Mouse (Mus musculus): ENCODE measurements at regions not wholly inside any gene's neighbourhood (a gene's known extent, or its start where the extent isn't known, plus 50 kb on each side); places are given as distances from the start of the nearest gene placed in this dataset.
"Not testable (repeated sequence)": the region's sequence is repeated elsewhere in the genome, so short reads cannot be mapped to it uniquely, and the experiment has no call there.

- no peak for DNase-seq (ENCODE audit: low spot score in 2 of 2)
These were observed 595.3 kb downstream of the Pdcd6ip start for GRCm38 (mm10) chr9:113112753-113113152.

DNA sequence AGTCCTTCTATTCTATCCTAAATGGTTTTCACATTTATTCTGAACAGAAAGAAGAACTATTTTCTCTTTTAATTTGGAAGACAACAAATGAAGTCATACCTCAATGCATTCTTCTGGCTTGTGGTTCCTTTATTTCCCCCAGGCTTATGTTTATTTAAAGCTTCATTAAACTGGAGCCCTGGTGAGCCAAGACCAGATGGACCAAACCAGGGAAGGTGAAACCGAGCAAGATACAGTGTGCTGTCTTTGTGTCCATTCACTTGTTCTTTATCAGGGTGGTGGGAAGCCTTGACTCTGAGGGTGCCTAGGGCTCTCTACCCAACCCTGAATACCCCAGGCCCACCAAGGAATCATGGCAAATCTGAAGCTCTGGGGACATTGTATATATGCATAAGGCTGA is 606.3 kb downstream of the Pdcd6ip start:
- no peak for DNase-seq (ENCODE audit: low spot score in 2 of 2)

DNA sequence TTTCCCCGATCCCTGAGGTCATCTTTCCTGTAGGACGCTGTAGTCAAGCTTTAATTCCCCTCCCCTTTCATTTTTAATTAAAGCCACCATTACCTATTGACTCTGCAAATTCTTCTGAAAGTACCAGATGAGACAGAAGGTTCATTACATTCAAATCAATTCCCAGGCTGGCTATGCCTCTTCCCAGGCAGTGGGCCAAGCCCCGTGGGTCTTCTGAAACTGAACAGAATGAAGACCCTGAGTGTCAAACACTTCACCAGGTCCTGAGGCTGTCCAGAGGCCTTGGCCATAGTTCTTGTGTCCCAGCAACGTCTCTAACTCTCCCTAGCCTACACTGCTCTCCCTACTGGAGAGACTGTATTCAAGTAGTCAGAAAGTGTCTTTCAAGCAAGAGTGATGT is 607.4 kb downstream of the Pdcd6ip start:
- no peak for DNase-seq (ENCODE audit: low spot score in 2 of 2)

DNA sequence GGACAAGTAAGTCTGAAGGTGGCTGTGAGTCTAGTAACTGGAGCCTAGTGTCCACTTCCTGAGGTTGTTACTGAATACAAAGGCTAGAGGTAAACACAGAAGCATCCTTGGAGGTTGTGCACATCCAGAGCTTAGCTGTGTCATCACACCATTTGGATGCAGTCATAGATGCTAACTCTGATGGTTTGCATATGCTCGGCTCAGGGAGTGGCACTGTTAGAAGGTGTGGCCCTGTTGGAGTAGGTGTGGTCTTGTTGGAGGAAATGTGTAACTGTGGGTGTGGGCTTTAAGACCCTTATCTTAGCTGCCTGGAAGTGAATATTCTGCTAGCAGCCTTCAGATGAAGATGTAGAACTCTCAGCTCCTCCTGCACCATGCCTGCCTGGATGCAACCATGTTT is 612.6 kb downstream of the Pdcd6ip start:
- DNase-seq (ENCODE audit: low spot score in 2 of 2) = not testable (repeated sequence)

- DNase-seq (ENCODE audit: low spot score in 2 of 2) = no peak
These were observed 614.1 kb downstream of the Pdcd6ip start for GRCm38 (mm10) chr9:113093863-113094390.

- no peak for DNase-seq (ENCODE audit: low spot score in 2 of 2)
These were observed 616.2 kb downstream of the Pdcd6ip start for GRCm38 (mm10) chr9:113091881-113092280.

- DNase-seq (ENCODE audit: low spot score in 2 of 2) = no peak
These were observed 620.3 kb downstream of the Pdcd6ip start for GRCm38 (mm10) chr9:113087786-113088185.

DNA sequence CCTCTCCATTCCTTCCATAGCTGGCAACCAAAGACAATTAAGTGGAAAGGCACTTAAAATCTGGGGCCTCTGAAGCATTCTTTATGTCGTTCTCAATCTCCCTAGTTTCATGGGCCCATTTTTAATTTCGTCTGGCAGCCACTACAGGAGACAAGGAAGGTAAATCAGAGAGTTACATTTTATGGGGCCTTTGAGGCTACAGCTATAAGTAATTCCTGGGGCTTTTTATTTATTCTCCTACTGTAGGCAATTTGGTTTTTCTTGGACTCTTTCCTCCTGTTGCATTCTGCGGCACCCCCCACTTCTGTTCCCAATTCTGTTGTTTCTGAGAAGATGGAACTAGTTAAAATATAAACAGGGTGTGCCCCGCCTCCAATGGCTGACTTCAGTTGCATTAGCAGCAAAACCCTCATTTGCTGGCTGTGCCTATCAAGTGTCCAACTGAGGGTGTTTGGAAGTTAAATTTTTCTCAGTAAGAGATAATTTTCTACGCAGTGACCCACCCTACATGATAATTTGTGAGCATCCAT is 622.7 kb downstream of the Pdcd6ip start:
- no peak for DNase-seq (ENCODE audit: low spot score in 2 of 2)

DNA sequence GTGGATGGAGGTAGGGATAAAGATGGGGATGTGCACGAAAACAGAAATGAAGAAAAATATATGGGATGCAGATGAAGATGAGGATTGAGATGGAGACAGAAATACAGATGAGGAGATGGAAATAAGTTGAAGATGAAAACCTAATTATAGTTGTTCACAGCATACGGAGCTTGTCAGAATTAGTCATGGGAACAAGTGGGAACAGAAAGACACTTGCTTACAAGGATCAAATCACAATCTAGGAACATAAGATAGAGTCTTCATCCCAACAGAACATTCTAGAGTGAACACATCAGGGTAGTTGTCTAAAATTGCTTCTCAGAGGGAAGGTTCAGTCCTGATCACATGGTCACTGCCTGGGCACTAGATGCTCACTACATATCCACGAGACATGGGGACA is 633.2 kb downstream of the Pdcd6ip start:
- DNase-seq (ENCODE audit: low spot score in 2 of 2) = no peak

DNA sequence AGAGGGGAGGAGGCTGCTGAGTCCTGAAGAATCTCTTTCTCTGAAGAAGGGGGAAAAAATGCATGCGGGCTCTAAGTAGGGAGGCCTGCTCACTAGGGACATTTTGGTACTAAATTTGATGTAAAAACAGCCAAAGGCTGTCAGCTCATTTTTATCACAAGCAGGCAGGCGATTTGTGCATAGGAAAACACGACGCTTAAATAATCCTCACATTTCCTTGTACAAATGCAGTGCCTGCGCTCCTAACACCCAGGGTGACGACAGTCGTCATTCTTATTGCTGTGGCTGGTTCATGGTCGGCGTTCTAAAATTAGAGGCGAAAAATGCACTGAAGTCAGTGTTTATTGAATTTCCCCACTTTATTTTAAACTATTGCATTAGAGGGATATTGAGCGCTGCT is 650.6 kb downstream of the Pdcd6ip start:
- no peak for DNase-seq (ENCODE audit: low spot score in 2 of 2)

DNA sequence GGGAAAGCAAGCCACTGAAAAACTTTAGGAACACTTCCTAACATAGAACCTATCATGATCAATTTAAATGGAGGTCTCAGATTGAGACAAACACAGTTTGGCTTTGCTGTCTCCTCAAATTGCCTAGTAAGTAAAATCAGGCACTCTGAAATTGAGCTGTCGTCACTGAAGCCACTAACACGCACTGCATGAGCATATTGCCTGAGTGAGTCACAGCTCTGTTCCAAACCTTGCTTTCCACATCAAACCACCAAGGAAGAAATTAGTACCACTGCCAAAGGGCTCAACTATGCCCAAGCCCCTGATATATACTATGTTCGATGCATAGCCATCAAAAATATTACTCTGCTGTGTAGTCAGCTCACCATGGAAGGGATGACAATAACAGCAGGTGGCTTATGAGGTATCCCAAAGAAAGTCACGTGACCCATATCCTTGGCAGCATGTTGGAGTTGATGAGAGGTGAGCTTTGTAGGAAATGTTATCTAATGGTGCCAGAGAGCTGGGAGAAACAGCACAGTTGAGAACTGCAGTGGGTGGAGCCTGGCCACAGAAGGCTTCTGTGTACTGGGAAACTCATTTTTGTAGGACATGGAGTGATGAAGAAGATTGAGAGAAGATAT is 663.4 kb downstream of the Pdcd6ip start:
- no peak for DNase-seq (ENCODE audit: low spot score in 2 of 2)

- no peak for DNase-seq (ENCODE audit: low spot score in 2 of 2)
These were observed 667.2 kb downstream of the Pdcd6ip start for GRCm38 (mm10) chr9:113040885-113041284.

DNA sequence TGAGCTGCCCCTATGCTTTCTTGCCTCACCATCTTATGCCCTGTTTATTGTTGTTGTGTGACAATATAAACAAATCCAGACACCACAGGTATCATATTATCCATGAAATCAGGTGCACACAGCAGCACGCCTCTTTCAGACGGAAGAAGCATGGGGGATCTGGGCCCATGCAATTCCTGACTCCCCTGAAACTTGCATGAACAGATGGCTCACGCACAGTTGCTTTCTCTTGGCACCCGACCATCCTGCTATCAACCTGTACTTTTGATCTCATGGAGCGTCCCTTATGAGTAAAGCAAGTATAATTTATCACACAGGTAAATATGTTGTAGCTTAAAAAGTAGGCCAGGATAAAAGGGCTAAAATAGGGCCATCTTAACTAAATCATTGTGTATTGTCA is 674.1 kb downstream of the Pdcd6ip start:
- DNase-seq (ENCODE audit: low spot score in 2 of 2) = no peak

DNA sequence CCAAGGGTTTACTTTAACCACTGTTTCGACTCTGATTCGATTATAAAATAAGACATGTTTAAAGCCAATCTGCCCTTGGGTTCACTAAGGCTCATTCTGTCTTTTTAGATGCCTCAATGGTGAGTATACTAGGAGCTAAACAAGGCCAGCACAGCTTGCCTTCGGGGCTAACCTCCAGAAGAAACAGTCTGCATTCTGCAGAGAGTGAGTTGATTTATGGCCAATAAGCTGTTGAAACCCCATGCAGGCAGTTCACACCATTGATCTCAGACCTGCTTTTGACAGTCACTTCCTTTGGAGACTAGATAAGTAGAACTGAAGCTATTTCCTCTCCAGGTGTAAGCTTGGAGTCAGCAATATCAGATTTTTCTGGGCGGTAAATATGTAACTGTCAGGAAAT is 679.0 kb downstream of the Pdcd6ip start:
- no peak for DNase-seq (ENCODE audit: low spot score in 2 of 2)

DNA sequence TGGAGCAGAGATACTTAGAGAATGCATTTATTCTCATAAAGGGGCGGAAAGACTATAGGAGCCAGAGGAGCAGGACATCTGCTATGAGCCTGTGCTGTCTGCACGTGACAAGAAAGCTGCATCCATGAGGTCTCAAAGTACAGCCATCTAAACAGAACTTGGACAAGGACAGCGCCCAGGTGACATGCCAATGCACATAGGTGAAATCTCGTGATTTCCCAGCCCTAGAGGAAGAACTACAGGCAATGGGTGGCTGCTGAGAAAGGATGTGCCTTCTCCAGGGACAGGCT is 681.2 kb downstream of the Pdcd6ip start:
- DNase-seq (ENCODE audit: low spot score in 2 of 2) = no peak

DNA sequence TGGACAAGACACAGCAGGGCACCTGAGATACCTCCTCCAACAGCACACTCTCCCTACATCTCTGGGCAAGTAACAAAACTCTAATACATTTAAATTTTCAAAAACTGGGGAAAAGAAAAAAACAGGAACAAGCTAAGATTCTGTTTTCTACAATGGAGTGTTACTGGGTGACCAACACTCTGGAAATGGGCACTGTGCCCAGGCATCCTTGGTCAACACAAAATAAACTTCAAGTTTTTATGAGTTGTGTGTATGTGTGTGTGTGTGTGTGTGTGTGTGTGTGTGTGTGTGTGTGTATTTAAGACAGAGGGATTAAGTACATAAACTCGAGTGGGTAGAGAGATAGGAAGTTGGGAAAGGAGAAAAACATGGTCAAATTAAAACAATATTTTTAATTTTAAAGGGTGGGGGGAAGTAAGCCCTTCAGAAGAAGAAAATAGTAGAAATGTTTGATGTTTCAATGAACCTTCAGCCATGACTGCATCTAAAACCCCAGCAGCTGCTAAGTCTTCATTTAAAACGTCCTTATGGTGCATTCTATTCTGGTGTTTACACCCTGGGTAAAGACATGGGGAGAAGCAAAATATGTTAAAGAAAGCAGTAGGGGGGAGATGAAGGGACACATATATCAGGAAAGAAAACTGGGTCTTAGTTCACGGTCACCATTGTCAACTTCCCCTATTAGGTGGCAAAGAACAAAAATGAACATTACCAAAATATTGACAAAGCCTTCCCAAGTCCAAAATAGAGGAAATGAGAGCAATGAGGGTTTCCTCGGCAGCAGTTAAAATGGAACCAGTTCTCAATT is 681.8 kb downstream of the Pdcd6ip start:
- DNase-seq (ENCODE audit: low spot score in 2 of 2) = no peak

GRCm38 (mm10) chr9:113021866-113022645 is 686.0 kb downstream of the Pdcd6ip start:
- DNase-seq (ENCODE audit: low spot score in 2 of 2) = no peak

DNA sequence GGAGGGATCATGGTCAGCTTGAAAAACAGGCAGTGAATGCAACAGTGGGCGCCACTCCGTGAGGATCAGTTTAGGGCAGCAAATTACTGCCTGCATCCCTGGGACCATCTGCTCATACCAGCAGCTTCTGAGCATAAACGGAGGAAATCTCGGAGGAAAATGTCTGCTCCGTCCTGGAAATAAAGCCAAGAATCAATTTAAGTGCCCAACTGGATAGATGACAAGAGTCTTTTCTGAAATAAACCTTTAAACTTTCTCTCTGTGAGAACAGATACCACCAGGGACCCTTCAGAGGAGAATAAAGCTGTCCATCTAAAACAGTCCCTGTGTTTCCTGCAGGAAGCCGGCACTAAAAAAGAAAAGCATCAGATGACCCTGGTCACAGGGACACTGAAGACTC is 688.5 kb downstream of the Pdcd6ip start:
- no peak for DNase-seq (ENCODE audit: low spot score in 2 of 2)

- no peak for DNase-seq (ENCODE audit: low spot score in 2 of 2)
These were observed 700.0 kb downstream of the Pdcd6ip start for GRCm38 (mm10) chr9:113008106-113008505.

DNA sequence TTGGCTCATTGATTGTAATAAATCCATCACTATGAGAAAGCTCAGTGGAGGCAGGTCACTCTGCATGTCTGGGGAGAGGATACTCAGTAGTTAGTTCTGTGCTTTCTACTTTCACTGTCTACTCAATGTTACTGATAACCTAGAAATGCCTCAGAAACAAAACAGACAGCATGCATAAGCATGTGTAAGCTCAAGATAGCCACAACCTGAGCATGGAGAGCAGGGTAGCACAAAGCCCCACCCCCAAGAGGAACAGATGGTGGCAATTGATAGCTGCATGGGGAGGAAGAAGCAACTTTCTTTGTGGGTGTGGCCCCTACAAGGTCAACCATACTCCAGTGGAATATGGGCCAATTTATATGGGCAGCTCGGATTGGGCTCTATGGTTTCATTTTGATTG is 711.9 kb downstream of the Pdcd6ip start:
- no peak for DNase-seq (ENCODE audit: low spot score in 2 of 2)

GRCm38 (mm10) chr9:112994774-112995173 is 713.3 kb downstream of the Pdcd6ip start:
- no peak for DNase-seq (ENCODE audit: low spot score in 2 of 2)

DNA sequence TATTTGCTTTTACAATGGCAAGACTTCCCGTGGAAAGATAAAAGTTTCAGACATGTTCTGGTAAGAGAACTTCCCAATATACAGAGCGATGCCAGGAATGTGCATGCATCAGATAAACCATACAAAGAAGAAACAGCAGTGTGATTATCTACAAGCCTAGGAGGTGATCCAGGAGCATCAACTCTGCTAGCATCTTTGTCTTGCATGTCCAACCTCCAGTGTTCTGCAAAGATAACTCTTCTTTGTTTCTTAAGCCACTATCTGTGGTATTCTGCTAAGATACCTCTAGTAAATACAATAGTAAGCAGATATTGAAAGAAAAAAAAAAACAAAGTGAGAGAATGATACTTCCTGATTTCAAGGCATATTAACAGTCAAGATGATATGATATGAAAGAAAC is 714.4 kb downstream of the Pdcd6ip start:
- DNase-seq (ENCODE audit: low spot score in 2 of 2) = no peak

Data from gastrocnemius, postnatal 4 days (tissue).